Comparison of ENCODE assay signal across 15 mouse cellular contexts in genomic region chr7:125270711-125271110, GRCm38 (mm10).
DNase-seq lines count a peak whose midpoint lies in the region; ATAC-seq and TF ChIP-seq lines count a peak whose summit lies in the region.
"Had no signal": no experiment of that assay in that cellular context is flagged by ENCODE, and none has a peak within 500 bp of the region (broad histone marks: within the 10 kb centered on the region; RNA-seq: fewer than 3 reads in every experiment).

No protein-coding gene starts in this region.

- no peaks in the 10 kb centered on the region for H3K27me3 ChIP-seq in intestine, embryonic 14.5 days (replicated peaks; ENCODE audit: control insufficient read depth, insufficient read depth, low read length)
- H3K27me3 ChIP-seq in intestine, postnatal 0 days (replicated peaks; ENCODE audit: control insufficient read depth, insufficient read depth, low read length) = no peaks in the 10 kb centered on the region
- H3K27me3 ChIP-seq in lung, embryonic 15.5 days = no peaks in the 10 kb centered on the region
- H3K27me3 ChIP-seq in limb, embryonic 14.5 days (ENCODE audit: control insufficient read depth, insufficient read depth, low read length) = no peaks in the 10 kb centered on the region
- H3K27me3 ChIP-seq: megakaryocyte, embryonic 14.5 days; neural tube, embryonic 15.5 days had no signal

- 19% methylated on average over 3 of the region's 3 CpGs for WGBS in intestine, embryonic 14.5 days
- WGBS in intestine, postnatal 0 days = 50% methylated on average over 3 of the region's 3 CpGs
- WGBS in lung, embryonic 15.5 days = 34% methylated on average over 3 of the region's 3 CpGs
- WGBS in limb, embryonic 14.5 days = 30% methylated on average over 3 of the region's 3 CpGs

- no peak for TF ChIP-seq CTCF in intestine, postnatal 0 days (IDR thresholded peaks at IDR 0.05; ENCODE audit: low read depth)

- H3K27ac ChIP-seq in intestine, embryonic 14.5 days (ENCODE audit: low read depth) = no peak overlapping the region
- H3K27ac ChIP-seq in intestine, postnatal 0 days (ENCODE audit: low read depth, low read length) = no peak overlapping the region
- no peak overlapping the region for H3K27ac ChIP-seq in lung, embryonic 15.5 days
- H3K27ac ChIP-seq in limb, embryonic 14.5 days (replicated peaks; ENCODE audit: low read depth, low read length) = no peak overlapping the region
- H3K27ac ChIP-seq: hindbrain, postnatal 0 days; neural tube, embryonic 15.5 days had no signal

- no peak overlapping the region for H3K4me2 ChIP-seq in intestine, embryonic 14.5 days (ENCODE audit: low read length)
- H3K4me2 ChIP-seq in intestine, postnatal 0 days (replicated peaks; ENCODE audit: low read depth) = no peak overlapping the region
- no peak overlapping the region for H3K4me2 ChIP-seq in lung, embryonic 15.5 days
- no peak overlapping the region for H3K4me2 ChIP-seq in limb, embryonic 14.5 days (replicated peaks; ENCODE audit: low read depth, low read length, severe bottlenecking)
- H3K4me2 ChIP-seq: neural tube, embryonic 15.5 days had no signal

- no peaks in the 10 kb centered on the region; the same call in 1 of the 2 replicates for H3K4me1 ChIP-seq in intestine, embryonic 14.5 days (replicated peaks; ENCODE audit: control insufficient read depth, insufficient read depth, low read length)
- H3K4me1 ChIP-seq in intestine, postnatal 0 days (replicated peaks; ENCODE audit: control insufficient read depth, insufficient read depth, low read length) = no peaks in the 10 kb centered on the region
- 0 out of 2 replicates have a peak, but pooled peaks cover 4% of the 10 kb centered on the region for H3K4me1 ChIP-seq in lung, embryonic 15.5 days
- H3K4me1 ChIP-seq in limb, embryonic 14.5 days (ENCODE audit: control insufficient read depth, insufficient read depth, low read length) = no peaks in the 10 kb centered on the region
- H3K4me1 ChIP-seq: megakaryocyte, embryonic 14.5 days had no signal

- no peak for TF ChIP-seq POLR2A in limb, embryonic 14.5 days (IDR thresholded peaks at IDR 0.05; ENCODE audit: borderline replicate concordance, extremely low read depth, insufficient read depth, insufficient read length)

- H3K36me3 ChIP-seq in intestine, embryonic 14.5 days (ENCODE audit: control insufficient read depth, insufficient read depth, low read length) = no peaks in the 10 kb centered on the region
- no peaks in the 10 kb centered on the region for H3K36me3 ChIP-seq in intestine, postnatal 0 days (ENCODE audit: control insufficient read depth, insufficient read depth)
- H3K36me3 ChIP-seq in lung, embryonic 15.5 days = no peaks in the 10 kb centered on the region
- H3K36me3 ChIP-seq in limb, embryonic 14.5 days (ENCODE audit: control insufficient read depth, insufficient read depth, low read length) = no peaks in the 10 kb centered on the region
- H3K36me3 ChIP-seq: neural tube, embryonic 15.5 days had no signal

- no peak overlapping the region for H3K4me3 ChIP-seq in intestine, embryonic 14.5 days (ENCODE audit: low read depth, low read length)
- no peak overlapping the region for H3K4me3 ChIP-seq in intestine, postnatal 0 days (ENCODE audit: low read depth, low read length)
- H3K4me3 ChIP-seq in lung, embryonic 15.5 days = no peak overlapping the region
- no peak overlapping the region for H3K4me3 ChIP-seq in limb, embryonic 14.5 days (replicated peaks; ENCODE audit: low read length)
- H3K4me3 ChIP-seq: megakaryocyte, embryonic 14.5 days; neural tube, embryonic 15.5 days had no signal

- 0 out of 2 replicates have a peak, but pooled peaks have one; percentile 58 for ATAC-seq in intestine, embryonic 14.5 days (replicated peaks; ENCODE audit: low FRiP score, low TSS enrichment, low read depth)
- no peak for ATAC-seq in intestine, postnatal 0 days
- peak; percentile 73; the same call in 1 of the 2 replicates for ATAC-seq in lung, embryonic 15.5 days (ENCODE audit: borderline replicate concordance, extremely low read depth, low FRiP score, low TSS enrichment)
- peak; percentile 53 for ATAC-seq in limb, embryonic 14.5 days (ENCODE audit: low FRiP score, low read depth)
- ATAC-seq: hindbrain, postnatal 0 days had no signal

- no peaks in the 10 kb centered on the region for H3K9me3 ChIP-seq in intestine, embryonic 14.5 days (ENCODE audit: control insufficient read depth, low read length)
- no peaks in the 10 kb centered on the region for H3K9me3 ChIP-seq in intestine, postnatal 0 days (ENCODE audit: control insufficient read depth)
- H3K9me3 ChIP-seq in lung, embryonic 15.5 days = no peaks in the 10 kb centered on the region
- no peaks in the 10 kb centered on the region for H3K9me3 ChIP-seq in limb, embryonic 14.5 days (ENCODE audit: control insufficient read depth, low read length)
- H3K9me3 ChIP-seq: megakaryocyte, embryonic 14.5 days; neural tube, embryonic 15.5 days had no signal

- H3K9ac ChIP-seq in intestine, embryonic 14.5 days (ENCODE audit: low read length) = no peak overlapping the region
- no peak overlapping the region for H3K9ac ChIP-seq in intestine, postnatal 0 days (ENCODE audit: low read depth, low read length)
- H3K9ac ChIP-seq in lung, embryonic 15.5 days = no peak overlapping the region
- no peak overlapping the region for H3K9ac ChIP-seq in limb, embryonic 14.5 days (ENCODE audit: low read depth, low read length, severe bottlenecking)
- H3K9ac ChIP-seq: neural tube, embryonic 15.5 days had no signal

- peak; percentile 3 for DNase-seq in adrenal gland, postnatal 14 days
- no peak for DNase-seq in adrenal gland, postnatal 36 days
- peak; percentile 55 for DNase-seq in intestine, embryonic 14.5 days (ENCODE audit: low spot score)
- no peak for DNase-seq in lung, postnatal 4 days
- DNase-seq in limb, embryonic 14.5 days (ENCODE audit: low spot score) = peak; percentile 66
- DNase-seq in layer of hippocampus, postnatal 14 days (ENCODE audit: low spot score in 2 of 2) = no peak
- DNase-seq: cerebellum, adult 9-11 months; embryo, embryonic 11 days; lung, adult 18-20 months; thymus, postnatal 14 days had no signal

Comparison
In these comparisons a context has a peak if more than half of its experiments do, and no peak if none do; other contexts are left out.
1. DNase-seq: peak in adrenal gland, postnatal 14 days (single experiment), intestine, embryonic 14.5 days (single experiment) and limb, embryonic 14.5 days (single experiment); none in adrenal gland, postnatal 36 days (0 of 2), lung, postnatal 4 days (0 of 2) and layer of hippocampus, postnatal 14 days (0 of 2).